Mouse (Mus musculus) frontal cortex, postnatal 14 days (tissue): ENCODE measurements around the gene Cfap20.
"Not testable (repeated sequence)": the region's sequence is repeated elsewhere in the genome, so short reads cannot be mapped to it uniquely, and the experiment has no call there.

Experiments used
- DNase-seq, 2 experiments: peaks; one replicate each; pipeline ENCODE4 v3.0.0; 2022; ENCODE audit warnings: low spot score in 2 of 2

Cfap20 gene

DNA sequence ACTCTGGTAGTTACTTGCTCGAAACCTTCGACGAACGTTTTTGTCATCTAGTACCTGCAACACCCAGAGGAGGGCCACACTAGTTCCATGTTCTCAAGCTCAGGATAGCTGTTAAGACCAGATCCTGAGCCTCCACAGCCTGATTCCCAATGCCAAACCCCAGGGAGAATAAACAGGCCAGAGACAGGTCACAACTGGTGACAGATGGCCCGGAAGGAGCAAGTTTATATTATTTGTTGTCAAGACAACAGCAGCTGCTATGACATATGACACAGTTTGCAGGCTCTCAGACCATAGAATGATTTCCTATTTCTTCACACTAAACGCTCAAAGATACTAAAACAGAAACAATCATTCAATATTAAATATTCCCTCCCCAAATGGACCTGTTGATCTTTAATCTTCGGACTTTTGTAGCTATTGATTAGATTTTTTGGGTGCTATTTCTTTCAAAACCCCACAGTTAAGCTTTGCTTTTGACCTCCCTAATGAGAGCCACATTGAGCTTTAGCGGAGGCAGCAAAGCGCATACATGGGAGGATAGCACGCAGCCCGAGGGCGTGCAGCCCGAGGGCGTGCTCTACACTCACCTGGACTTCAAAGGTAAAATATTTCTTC, 12.4 kb downstream of the Cfap20 start:
- no peak for DNase-seq

DNA sequence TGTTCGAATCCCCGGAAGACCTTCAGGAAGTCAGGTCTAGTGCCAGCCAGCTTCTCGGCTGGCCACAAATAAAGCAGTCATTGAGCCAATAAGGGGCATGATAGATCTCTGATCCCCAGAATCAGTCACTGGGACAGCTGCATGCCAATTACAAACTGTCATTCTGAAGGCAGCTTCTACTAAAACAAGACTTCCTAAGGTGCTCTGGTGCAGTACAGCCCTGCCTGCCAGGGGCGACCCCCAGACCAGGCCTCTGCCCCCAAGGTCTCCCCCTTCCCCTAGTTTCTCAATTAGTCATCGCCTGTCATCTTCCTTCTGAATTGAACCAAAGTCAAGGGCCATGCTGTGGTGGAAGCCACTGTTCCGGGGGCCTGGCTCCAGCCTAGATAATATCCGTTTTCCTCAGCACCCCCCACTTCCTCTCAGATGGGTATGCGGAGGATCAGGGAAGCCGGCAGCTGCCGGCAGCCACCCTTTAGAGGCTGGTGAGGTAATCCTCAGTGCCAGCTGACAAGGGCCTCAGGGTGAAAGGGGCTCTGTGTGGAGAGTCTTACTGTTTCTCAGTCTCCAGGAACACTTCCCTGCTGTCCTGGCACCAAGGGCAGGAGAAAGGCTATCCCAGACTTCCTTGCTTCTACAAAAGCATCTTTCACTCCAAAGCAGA, 23.2 kb downstream of the Cfap20 start:
- DNase-seq = peak in 1 of 2 experiments; percentile 27

DNA sequence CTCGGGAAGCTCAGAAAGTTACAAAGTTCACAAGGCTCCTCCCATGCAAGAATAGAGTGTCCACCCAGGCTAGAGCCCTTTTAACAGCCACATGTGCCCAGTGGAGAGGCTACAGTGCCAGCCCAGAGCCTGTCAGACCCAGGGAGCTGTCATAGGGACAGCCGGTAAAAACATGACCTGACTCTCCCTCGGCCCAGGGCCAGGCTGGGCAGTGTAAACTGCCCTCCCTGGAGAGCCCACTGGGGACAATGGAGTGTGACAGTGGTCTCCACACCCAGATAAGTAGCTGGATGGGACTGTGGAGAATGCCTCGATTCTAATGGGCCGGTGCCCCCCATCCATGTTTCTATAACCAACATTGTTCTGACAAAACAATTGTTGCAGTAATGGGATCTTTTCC, 25.2 kb downstream of the Cfap20 start:
- DNase-seq = no peak

DNA sequence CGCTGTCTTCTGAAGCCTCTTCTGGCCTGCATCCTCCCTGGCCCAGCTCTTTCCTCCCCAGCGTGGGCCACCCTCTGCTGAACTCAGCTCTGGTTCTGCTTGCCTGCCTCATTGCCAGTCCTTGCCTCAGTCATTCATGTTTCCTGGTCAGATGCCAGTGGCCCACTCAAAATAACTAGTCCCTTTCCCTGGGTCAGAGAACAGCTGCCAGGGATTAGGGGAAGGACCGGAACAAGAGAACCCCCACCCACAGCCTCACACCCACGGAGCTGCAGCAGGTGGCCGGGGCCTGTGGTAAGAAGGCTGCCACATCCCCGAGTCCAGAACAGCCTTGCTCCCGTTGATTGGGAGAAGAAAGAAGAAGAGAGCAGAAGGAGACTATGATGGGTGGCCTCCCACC, 33.6 kb downstream of the Cfap20 start:
- no peak for DNase-seq

DNA sequence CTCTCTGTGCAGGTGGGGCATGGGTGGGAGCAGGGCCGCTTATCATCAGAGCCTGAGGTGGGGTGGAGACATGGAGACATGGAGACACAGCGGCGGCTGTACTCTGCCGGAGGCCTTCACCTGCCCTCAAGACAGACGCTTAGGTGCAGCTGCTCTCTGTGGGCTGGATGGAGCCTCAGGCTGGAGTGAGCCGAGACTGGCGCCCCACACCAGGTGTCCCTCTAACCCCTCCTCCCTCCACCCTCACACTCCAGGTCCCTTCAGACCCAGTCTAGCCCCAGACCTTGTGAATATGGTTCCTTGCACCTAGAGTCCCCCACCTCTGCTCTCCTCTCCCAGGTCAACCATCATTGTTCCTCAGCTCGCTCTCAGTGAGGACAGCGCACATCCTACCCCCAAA, 35.5 kb downstream of the Cfap20 start:
- no peak for DNase-seq

DNA sequence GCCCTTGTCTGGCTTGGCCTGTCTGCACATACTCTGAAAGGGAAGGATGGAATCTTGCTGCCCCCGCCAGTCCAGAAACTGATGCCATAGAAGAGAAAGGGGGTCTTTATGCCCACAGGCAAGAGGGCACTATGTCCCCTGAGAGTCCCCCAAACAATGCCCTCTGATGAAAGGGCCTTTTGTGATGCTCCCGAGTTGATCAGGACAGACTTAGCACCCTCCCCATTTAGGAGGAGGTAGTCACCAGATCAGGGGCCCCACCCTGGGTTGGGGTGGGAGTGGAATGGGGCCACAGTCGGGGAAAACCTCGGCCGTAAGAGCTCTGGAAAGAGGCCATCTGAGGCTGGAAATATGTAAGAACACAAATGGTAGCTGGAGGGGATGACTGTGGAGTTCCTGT, 37.5 kb downstream of the Cfap20 start:
- DNase-seq = no peak

DNA sequence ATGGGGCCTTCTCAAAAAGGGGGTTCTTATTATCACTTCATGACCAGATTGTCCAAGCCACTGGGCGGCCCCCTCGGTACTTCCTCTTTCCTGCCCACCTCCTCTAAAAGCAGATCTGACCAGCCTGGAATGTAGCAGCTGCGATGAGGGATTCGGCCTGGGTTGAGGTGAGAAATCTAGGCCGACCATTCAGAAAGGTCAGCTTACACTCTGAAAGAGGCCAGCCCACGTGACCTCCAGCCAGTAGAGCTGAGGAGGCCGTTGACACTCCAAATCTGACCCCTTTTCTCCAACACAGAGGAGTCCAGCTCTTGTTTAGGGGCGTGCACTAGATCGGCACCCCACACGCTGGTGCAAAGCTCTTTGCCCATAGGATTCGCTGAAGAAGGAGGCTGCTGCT, 37.9 kb downstream of the Cfap20 start:
- no peak for DNase-seq

DNA sequence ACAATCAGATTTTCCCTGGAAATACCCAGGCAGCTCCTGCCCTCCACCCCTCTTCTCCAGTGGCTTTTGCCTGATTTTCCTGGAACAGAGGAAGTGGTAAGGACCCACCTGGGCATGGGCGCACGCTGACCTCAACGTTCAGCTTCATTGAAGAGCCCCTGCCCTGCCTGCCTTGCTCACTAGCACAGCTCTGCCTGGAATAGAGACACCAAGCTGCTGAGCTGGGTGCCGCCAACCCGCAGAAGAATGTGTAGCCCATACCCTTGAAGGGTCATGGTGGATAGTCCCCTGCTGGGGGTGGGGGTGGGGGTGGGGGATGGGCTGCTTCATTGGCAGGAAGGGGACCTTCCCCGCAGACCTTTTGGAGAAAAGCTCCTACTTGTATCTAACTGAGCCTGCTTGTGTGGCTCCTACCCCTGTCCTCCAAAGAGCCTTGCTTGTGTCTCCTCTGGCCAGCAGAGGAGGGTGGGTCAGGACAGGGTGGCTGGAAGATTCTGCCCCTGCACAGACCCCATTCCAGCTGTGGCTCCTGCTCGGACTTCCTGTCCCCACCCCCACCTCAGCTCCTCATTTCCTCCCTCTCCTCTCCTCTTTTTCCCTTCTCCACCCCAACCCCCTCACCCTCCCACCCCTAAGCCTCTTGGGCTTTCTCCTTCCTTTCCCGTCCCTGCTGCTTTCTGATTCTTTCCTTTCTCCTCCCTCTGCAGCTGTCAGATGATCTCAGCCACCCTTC, 39.3 kb downstream of the Cfap20 start:
- no peak for DNase-seq

DNA sequence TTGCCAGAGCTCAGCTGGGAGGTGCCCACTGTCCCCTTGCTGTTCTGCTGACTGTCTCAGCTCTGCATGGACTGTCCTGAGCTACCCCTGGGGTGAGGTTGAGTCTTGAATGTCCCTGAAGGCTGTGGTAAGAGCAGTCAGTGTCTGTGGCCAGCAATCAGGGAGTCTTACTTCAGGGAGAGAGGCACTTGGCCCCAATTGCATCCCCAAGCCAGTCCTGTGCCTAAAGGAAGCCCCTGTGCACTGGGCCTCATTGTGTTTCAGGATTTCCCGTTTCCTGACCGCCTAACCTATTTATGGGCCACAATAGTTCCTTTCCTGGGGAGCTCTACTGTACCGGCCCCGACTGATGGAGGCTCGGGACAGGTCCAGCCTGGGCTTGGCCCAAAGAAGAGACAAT, 42.1 kb downstream of the Cfap20 start:
- DNase-seq = no peak

DNA sequence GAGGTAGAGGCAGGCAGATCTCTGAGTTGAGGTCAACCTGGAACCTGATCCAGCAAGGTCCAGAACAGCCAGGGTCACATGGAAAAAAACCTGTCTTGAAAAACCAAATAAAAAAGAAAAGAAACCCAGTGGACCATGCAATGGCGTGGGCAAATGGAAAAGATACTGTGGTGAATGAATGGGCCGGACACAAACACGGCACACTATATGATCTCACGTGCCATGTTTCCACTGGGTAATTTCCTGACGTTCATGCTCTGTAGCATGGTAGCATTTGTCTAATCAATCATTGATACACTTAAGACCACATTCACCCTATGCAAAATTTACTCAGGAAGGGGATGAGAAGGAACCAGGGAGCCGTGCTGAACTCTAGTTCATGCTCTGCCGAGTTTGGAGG, 43.6 kb downstream of the Cfap20 start:
- no peak for DNase-seq

DNA sequence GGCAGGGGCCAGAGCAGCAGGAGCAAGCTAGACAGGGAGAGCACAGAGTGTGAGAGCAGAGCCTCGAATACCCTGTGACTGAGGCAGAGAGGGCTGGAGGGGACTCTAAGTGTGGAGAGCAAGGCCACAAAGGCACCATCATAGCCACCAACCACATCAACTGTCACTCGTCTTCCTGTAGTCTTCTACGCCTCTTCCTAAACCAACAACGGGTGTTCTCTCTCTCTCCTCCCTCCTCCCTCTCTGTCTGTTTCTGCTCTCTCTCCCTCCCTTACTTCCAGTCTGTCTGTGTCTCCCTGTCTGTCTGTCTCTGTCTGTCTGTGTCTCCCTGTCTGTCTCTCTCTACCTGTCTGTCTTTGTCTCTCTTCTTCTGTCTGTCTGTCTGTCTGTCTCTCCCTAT, 44.4 kb downstream of the Cfap20 start:
- DNase-seq = no peak

DNA sequence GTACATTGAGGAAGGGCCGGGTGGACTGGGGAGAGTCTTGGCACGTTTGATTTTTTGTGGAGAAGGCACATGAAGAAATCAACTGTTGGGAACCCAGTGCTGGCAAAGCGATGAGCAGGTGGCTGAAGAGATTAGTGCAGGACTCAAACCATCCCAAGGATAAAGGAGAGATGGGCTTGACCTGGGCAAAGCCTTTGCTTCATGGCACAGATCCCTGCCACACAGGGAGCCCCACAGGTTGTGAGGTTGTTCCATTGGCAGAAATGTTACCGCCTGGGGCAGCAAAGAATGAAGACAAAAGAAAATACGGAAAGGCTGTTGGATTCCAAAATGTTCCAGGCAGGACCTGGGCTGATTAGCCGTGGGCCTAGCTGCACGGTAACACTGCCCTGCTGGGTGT, 46.7 kb downstream of the Cfap20 start:
- DNase-seq = no peak

DNA sequence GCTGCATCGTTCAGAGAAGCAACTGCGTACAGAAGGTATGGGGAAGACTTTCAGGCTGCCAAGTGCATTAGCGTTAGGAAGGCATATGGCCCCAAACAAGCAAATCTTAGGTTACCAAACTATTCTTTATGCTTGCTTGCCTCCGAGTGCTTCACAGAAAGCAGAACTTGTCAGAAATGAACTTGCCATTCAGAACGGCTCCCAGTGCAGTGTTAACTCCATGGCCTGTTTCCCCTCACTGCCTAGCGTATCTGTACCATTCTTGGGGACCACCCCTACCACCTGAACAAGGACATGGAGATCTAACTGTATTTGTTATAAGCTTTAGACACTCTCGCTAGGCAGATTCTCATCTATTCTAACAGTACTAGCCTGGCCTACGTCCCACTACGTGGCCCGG, 47.4 kb downstream of the Cfap20 start:
- no peak for DNase-seq

DNA sequence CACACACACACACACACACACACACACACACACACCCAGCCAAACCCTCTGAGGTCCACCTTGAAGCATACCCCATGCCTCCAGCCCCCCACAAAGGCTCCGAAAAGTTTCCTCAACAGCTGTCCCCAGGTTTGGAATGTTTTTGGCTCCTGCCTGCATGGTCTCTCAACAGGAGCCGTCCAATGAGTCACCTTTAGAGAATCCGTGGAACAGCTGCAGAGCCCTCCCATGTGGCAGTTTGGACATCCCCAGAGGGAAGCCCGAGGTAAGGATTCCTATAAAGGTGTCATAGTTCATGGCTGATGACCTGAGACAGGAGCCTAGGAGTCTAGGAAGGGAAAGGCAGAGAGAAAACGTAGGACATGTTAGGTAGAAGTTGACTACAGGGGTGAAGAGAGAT, 48.6 kb downstream of the Cfap20 start:
- DNase-seq = no peak

DNA sequence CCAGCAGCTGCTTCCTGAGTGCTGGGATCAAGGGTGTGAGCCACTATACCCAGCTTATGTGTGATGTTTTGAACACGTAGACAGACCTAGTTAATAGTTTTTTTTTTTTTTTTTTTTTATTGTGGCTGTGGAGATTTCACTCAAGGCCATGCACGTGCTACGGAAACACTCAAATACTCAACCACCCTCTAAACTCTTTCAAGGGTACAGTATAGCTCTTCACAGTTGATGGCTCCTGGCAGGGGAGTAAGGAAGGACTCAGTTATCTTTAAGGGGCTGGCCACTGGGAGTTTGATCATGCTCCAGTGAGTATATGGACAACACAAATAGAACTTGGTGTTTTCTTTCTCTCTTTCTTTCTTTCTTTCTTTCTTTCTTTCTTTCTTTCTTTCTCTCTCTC, 50.2 kb downstream of the Cfap20 start:
- DNase-seq = no peak

DNA sequence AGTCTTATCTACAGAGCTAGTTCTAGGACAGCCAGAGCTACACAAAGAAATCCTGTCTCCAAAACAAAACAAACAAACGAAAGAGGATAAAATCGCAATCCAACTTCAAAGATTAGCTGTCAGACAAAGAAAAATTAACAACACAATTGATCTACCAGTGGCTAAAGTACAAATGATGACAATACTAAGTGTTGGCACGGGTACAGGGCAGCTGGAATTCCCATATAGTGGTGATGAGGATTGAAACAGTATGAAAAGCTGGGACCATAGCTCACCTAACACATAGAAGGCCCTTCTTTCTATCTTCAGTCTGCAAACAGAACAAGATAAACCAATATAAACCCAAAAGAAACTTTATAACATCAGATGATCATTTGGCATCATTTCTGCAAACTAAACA, 53.1 kb downstream of the Cfap20 start:
- no peak for DNase-seq

DNA sequence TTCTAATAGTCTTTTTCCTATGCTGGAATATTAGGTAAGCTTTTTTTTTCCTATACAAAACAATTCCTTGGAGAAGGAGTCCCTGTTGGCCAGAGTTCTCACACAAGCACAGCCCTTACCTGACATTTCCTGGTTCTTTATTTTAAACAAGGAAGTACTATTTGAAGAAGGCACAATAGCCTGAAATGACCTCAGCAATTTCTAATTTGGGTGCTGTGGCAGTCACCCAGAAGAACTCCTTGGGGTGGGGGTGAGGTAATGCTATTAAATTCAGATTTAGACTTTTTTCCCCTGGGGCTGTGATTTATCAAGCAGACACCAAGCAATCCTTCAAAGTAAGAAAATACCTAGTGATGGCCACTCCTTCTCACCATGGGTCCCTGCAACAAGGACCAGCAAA, 53.7 kb downstream of the Cfap20 start:
- no peak for DNase-seq

DNA sequence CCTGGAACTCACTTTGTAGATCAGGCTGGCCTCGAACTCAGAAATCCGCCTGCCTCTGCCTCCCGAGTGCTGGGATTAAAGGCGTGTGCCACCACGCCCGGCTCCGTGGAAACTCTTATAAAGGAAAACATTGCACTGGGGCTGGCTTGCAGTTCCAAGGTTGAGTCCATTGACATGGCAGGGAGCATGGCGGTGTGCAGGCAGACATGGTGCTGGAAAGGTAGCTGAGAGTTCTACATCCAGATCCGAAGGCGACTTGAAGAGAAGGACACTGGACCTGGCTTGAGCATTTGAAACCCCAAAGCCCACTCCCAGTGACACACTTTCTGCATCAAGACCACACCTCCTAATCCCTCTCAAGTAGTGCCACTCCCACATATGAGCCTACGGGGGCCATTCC, 55.7 kb downstream of the Cfap20 start:
- DNase-seq = not testable (repeated sequence)

DNA sequence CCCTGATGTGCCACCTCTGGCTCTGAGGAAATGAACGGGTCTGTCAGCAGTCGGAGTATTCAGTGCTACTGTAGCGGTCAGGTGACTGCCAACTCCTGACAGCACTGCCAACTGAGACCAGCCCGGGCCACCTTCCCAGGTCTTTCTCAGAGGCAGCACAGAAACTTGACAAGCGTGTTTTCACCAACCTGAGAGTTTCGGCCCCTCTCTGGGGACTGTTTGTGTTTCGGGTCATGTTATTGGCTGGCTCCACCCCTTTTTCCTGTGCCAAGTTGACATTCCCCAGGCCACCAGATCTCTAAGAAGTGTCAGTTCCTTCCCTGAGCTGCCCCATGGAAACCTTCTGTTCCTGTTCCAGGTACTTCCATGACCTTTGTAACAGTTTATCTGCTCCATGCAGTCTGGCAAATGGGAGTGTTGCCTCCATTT, 56.8 kb downstream of the Cfap20 start:
- DNase-seq = no peak

DNA sequence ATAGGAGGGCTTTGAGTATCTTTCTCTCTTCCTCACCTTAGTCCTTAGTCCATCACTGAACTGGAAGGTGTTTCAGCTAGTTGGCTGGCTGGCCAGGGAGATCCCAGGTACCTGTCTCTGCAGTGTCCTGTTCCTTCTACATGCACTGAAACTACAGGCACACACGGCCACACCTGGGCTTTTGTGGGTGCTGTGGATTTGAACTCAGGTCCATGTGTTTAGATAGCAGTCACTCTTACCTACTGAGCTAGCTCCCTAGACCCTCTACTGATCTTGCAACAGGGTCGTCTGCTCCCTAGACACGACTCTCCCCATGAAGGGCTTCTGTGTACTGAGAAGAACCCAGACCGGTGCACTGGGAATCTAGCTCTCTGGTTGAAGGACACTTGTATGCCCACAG, 57.6 kb downstream of the Cfap20 start:
- DNase-seq = no peak

DNA sequence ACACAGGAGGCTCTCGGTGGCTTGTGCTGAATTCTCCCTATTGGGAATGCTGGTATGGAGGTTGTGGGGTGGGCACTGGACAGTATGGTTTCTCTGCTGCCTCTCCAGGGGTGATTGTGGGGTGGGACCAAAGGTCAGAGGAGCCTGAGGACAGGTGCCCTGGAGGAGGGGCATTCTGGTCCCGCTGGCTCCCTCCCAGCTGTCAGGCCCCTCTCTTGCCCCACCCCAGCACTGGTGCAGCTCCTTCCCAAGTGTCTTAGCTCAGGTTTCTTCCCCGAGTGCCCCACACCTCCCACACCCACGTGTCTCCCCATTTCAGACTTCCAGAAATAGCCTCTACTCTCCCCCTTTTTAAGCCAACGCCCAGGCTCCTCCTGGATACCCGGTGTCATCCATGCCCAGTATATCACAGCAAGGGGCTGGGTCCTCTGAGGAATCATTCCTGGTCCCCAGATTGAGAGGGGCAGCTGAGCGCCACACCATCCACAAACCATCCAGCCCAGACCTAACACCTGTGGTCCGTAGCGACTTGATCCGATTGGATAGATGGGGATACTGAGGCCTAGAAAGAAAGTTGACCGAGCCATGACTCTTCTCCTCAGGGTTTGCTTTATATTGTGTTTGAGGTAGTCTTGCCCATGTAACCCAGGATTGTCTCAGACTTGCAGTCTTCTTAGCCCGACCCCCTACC, 58.2 kb downstream of the Cfap20 start:
- no peak for DNase-seq

DNA sequence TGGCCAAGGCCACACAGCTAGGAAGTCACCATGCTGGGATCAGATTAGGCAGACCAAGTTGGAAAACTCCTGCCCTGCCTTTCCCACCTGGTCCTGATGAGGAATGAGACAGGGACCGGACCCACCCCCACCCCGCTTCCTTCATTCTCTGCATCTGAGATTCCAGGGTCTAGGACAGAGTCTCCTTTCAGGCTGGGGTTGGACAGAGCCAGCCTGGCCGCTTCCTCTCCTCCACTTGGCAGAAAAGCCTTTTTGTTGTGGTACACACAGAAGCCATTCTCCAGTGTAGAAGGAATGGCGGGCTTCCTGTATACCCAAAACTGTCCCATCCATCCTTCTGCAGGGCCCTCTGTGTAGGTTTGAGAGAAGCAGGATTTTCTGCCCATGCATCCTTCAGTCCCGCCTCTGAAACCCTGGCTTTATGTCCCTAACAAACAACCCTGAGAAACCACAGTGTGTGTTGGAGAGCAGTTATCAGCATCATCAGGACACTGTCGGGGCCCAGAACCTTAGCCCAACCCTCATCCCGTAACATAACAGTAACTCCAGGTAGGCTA, 59.2 kb downstream of the Cfap20 start:
- no peak for DNase-seq
